Mouse (Mus musculus) lung, adult 2 months (tissue): ENCODE data around the gene Rps15a.

Experiments used
- CTCF ChIP-seq: fragments of 200-500 bp; IDR thresholded peaks from 2 replicates; pipeline ENCODE4 v1.5.1; 2011; ENCODE audit warnings: mild to moderate bottlenecking, low read length, control low read depth; ENCODE audit not compliant: insufficient read depth
- POLR2A ChIP-seq: fragments of 200-500 bp; IDR thresholded peaks from 2 replicates; pipeline ENCODE4 v1.6.1; 2011; ENCODE audit warnings: low read depth, mild to moderate bottlenecking, control low read depth, low read length, borderline replicate concordance; ENCODE audit errors: extremely low read depth

DNA sequence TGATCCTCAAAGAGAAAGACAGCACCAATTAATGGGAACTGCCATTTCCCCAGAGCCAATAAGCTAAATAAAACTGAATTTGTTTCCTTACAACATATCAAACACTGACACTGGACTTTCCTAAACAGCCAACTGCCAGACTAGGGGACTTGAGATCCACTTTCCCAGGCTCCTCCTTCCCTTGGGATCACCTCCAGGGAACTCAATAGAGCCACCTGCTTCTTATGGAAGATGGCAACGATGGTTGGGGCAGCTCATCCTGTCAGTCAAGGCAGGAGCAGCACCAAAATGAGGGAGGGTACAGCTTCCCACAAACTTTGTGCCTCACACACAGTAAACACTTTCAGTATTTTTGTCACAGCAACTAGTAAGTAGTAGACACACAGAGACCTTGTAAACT, 8.3 kb downstream of the Rps15a start:
- no peak for TF ChIP-seq POLR2A
- no peak for TF ChIP-seq CTCF
